Mouse (Mus musculus): ENCODE measurements at regions not wholly inside any gene's neighbourhood (a gene's known extent, or its start where the extent isn't known, plus 50 kb on each side); places are given as distances from the start of the nearest gene placed in this dataset.

GRCm38 (mm10) chr4:69576256-69576655, 622.1 kb upstream of the Brinp1 start:
- TF ChIP-seq CTCF (conservative IDR thresholded peaks at IDR 0.05; ENCODE audit: low read length) (no peak), NANOG (IDR thresholded peaks at IDR 0.05; ENCODE audit: borderline replicate concordance, low read length) (no peak)

Data from E14TG2a.4 (cell line).